Mouse (Mus musculus): ENCODE results near the gene Psmg3. TPM values are rescaled to one million over a fixed set of nuclear protein-coding genes. Genes with fewer than 3 reads are reported as not detected.

Gene Psmg3
- polyA plus RNA-seq (2015; fragmentation: Nextera tagmentation; extraction: Ambion mirVana) = 35.6 and 37.7 TPM in 2 replicates

- H3K27me3 ChIP-seq (ENCODE audit: control insufficient read depth, insufficient read depth, low read depth, low read length) = no peaks in the 10 kb centered on the region
- H3K9me3 ChIP-seq (replicated peaks; ENCODE audit: control insufficient read depth, low read length) = no peaks in the 10 kb centered on the region
- peak within 1 kb of the TSS; percentile 91 for H3K4me2 ChIP-seq (ENCODE audit: low read depth, low read length)
- H3K9ac ChIP-seq (ENCODE audit: low read depth, low read length) = peak within 1 kb of the TSS; percentile 91
- under 1% methylated on average over 43 of the region's 43 CpGs for WGBS (ENCODE audit: insufficient replicate concordance)
- peak; percentile 87 for ATAC-seq (ENCODE audit: low read depth)
- H3K36me3 ChIP-seq (ENCODE audit: control insufficient read depth, insufficient read depth) = peaks cover 6% of the 10 kb centered on the region; the same call in 1 of the 2 replicates
- H3K27ac ChIP-seq (ENCODE audit: low read length) = peak within 1 kb of the TSS; percentile 85
- H3K4me3 ChIP-seq (ENCODE audit: low read depth, low read length) = peak within 1 kb of the TSS; percentile 93
- peaks cover 20% of the 10 kb centered on the region for H3K4me1 ChIP-seq (ENCODE audit: control insufficient read depth, low read depth, low read length)
Observed at GRCm38 (mm10) chr5:139826357-139827055, at the start of gene Psmg3, which contains the start of gene Gm26938. Gene Psmg3 (minus strand): TSS chr5:139826885. Gene Gm26938 (minus strand): TSS chr5:139826407.

- Histone ChIP-seq H3K4me1 (ENCODE audit: control insufficient read depth, low read depth, low read length) (no peaks in the 10 kb centered on the region), H3K27ac (ENCODE audit: low read length) (no peak overlapping the region), H3K9me3 (replicated peaks; ENCODE audit: control insufficient read depth, low read length) (no peaks in the 10 kb centered on the region), H3K4me2 (ENCODE audit: low read depth, low read length) (no peak overlapping the region), H3K9ac (ENCODE audit: low read depth, low read length) (no peak overlapping the region), H3K4me3 (ENCODE audit: low read depth, low read length) (no peak overlapping the region), H3K27me3 (ENCODE audit: control insufficient read depth, insufficient read depth, low read depth, low read length) (no peaks in the 10 kb centered on the region), H3K36me3 (ENCODE audit: control insufficient read depth, insufficient read depth) (no peaks in the 10 kb centered on the region)
- no peak for ATAC-seq (ENCODE audit: low read depth)
- WGBS (ENCODE audit: insufficient replicate concordance) = 47% methylated on average over 1 of the region's 1 CpGs
Observed at GRCm38 (mm10) chr5:139871526-139871925, 44.8 kb upstream of the Psmg3 start.

- Histone ChIP-seq H3K4me3 (ENCODE audit: low read depth, low read length) (no peak overlapping the region), H3K27me3 (ENCODE audit: control insufficient read depth, insufficient read depth, low read depth, low read length) (no peaks in the 10 kb centered on the region), H3K27ac (ENCODE audit: low read length) (no peak overlapping the region), H3K9me3 (replicated peaks; ENCODE audit: control insufficient read depth, low read length) (no peaks in the 10 kb centered on the region), H3K9ac (ENCODE audit: low read depth, low read length) (no peak overlapping the region), H3K4me1 (ENCODE audit: control insufficient read depth, low read depth, low read length) (no peaks in the 10 kb centered on the region), H3K36me3 (ENCODE audit: control insufficient read depth, insufficient read depth) (no peaks in the 10 kb centered on the region), H3K4me2 (ENCODE audit: low read depth, low read length) (no peak overlapping the region)
- no peak for ATAC-seq (ENCODE audit: low read depth)
- 7% methylated on average over 3 of the region's 4 CpGs for WGBS (ENCODE audit: insufficient replicate concordance)
Observed at GRCm38 (mm10) chr5:139870886-139871285, 44.2 kb upstream of the Psmg3 start.

GRCm38 (mm10) chr5:139862759-139863158 is 36.1 kb upstream of the Psmg3 start:
- Histone ChIP-seq H3K9me3 (replicated peaks; ENCODE audit: control insufficient read depth, low read length) (no peaks in the 10 kb centered on the region), H3K27ac (ENCODE audit: low read length) (no peak overlapping the region), H3K4me2 (ENCODE audit: low read depth, low read length) (no peak overlapping the region), H3K27me3 (ENCODE audit: control insufficient read depth, insufficient read depth, low read depth, low read length) (no peaks in the 10 kb centered on the region), H3K9ac (ENCODE audit: low read depth, low read length) (no peak overlapping the region), H3K4me1 (ENCODE audit: control insufficient read depth, low read depth, low read length) (no peaks in the 10 kb centered on the region), H3K36me3 (ENCODE audit: control insufficient read depth, insufficient read depth) (no peaks in the 10 kb centered on the region), H3K4me3 (ENCODE audit: low read depth, low read length) (no peak overlapping the region)
- WGBS (ENCODE audit: insufficient replicate concordance) = 38% methylated on average over 4 of the region's 4 CpGs
- no peak for ATAC-seq (ENCODE audit: low read depth)

- Histone ChIP-seq H3K27me3 (ENCODE audit: control insufficient read depth, insufficient read depth, low read depth, low read length) (no peaks in the 10 kb centered on the region), H3K4me2 (ENCODE audit: low read depth, low read length) (no peak overlapping the region), H3K9ac (ENCODE audit: low read depth, low read length) (no peak overlapping the region), H3K4me3 (ENCODE audit: low read depth, low read length) (no peak overlapping the region), H3K27ac (ENCODE audit: low read length) (no peak overlapping the region), H3K36me3 (ENCODE audit: control insufficient read depth, insufficient read depth) (no peaks in the 10 kb centered on the region), H3K4me1 (ENCODE audit: control insufficient read depth, low read depth, low read length) (no peaks in the 10 kb centered on the region), H3K9me3 (replicated peaks; ENCODE audit: control insufficient read depth, low read length) (no peaks in the 10 kb centered on the region)
- no peak for ATAC-seq (ENCODE audit: low read depth)
- 48% methylated on average over 15 of the region's 15 CpGs for WGBS (ENCODE audit: insufficient replicate concordance)
Observed at GRCm38 (mm10) chr5:139860328-139861104, 33.8 kb upstream of the Psmg3 start.

- no peak overlapping the region for H3K9ac ChIP-seq (ENCODE audit: low read depth, low read length)
- H3K4me2 ChIP-seq (ENCODE audit: low read depth, low read length) = no peak overlapping the region
- H3K36me3 ChIP-seq (ENCODE audit: control insufficient read depth, insufficient read depth) = no peaks in the 10 kb centered on the region
- whole genome bisulfite sequencing (ENCODE audit: insufficient replicate concordance) = 55% methylated on average over 12 of the region's 12 CpGs
- no peaks in the 10 kb centered on the region for H3K4me1 ChIP-seq (ENCODE audit: control insufficient read depth, low read depth, low read length)
- no peaks in the 10 kb centered on the region; the same call in 1 of the 2 replicates for H3K9me3 ChIP-seq (replicated peaks; ENCODE audit: control insufficient read depth, low read length)
- no peaks in the 10 kb centered on the region for H3K27me3 ChIP-seq (ENCODE audit: control insufficient read depth, insufficient read depth, low read depth, low read length)
- no peak overlapping the region for H3K4me3 ChIP-seq (ENCODE audit: low read depth, low read length)
- ATAC-seq (ENCODE audit: low read depth) = no peak
- no peak overlapping the region for H3K27ac ChIP-seq (ENCODE audit: low read length)
Observed at GRCm38 (mm10) chr5:139849626-139850320, 23.1 kb upstream of the Psmg3 start.

- Histone ChIP-seq H3K36me3 (ENCODE audit: control insufficient read depth, insufficient read depth) (no peaks in the 10 kb centered on the region), H3K4me2 (ENCODE audit: low read depth, low read length) (no peak overlapping the region), H3K27me3 (ENCODE audit: control insufficient read depth, insufficient read depth, low read depth, low read length) (no peaks in the 10 kb centered on the region), H3K9ac (ENCODE audit: low read depth, low read length) (no peak overlapping the region), H3K9me3 (replicated peaks; ENCODE audit: control insufficient read depth, low read length) (no peaks in the 10 kb centered on the region), H3K4me1 (ENCODE audit: control insufficient read depth, low read depth, low read length) (no peaks in the 10 kb centered on the region; the same call in 1 of the 2 replicates), H3K4me3 (ENCODE audit: low read depth, low read length) (no peak overlapping the region), H3K27ac (ENCODE audit: low read length) (no peak overlapping the region)
- ATAC-seq (ENCODE audit: low read depth) = no peak
- 43% methylated on average over 3 of the region's 3 CpGs for WGBS (ENCODE audit: insufficient replicate concordance)
Observed at GRCm38 (mm10) chr5:139839142-139839541, 12.5 kb upstream of the Psmg3 start.

GRCm38 (mm10) chr5:139838476-139838892 is 11.8 kb upstream of the Psmg3 start:
- Histone ChIP-seq H3K27ac (ENCODE audit: low read length) (no peak overlapping the region), H3K27me3 (ENCODE audit: control insufficient read depth, insufficient read depth, low read depth, low read length) (no peaks in the 10 kb centered on the region), H3K9me3 (replicated peaks; ENCODE audit: control insufficient read depth, low read length) (no peaks in the 10 kb centered on the region), H3K9ac (ENCODE audit: low read depth, low read length) (no peak overlapping the region), H3K4me3 (ENCODE audit: low read depth, low read length) (no peak overlapping the region), H3K4me1 (ENCODE audit: control insufficient read depth, low read depth, low read length) (no peaks in the 10 kb centered on the region; the same call in 1 of the 2 replicates), H3K4me2 (ENCODE audit: low read depth, low read length) (no peak overlapping the region), H3K36me3 (ENCODE audit: control insufficient read depth, insufficient read depth) (no peaks in the 10 kb centered on the region)
- WGBS (ENCODE audit: insufficient replicate concordance) = 18% methylated on average over 2 of the region's 2 CpGs
- no peak for ATAC-seq (ENCODE audit: low read depth)

Measured in liver, embryonic 16.5 days (tissue).